Mouse (Mus musculus) liver, embryonic 14.5 days (tissue): ENCODE measurements around the gene Gucd1. TPM values are rescaled to one million over a fixed set of nuclear protein-coding genes. Genes with fewer than 3 reads are reported as not detected.
A peak's percentile ranks its signal among the peaks of the same experiment; 100 is the strongest.

Experiments
- ATAC-seq: fragments of 200-750 bp; cut with Nextera tagmentation; 2 replicates; pipeline ENCODE4 v1.8.0; 2017; ENCODE audit warnings: moderate number of reproducible peaks, mild to moderate bottlenecking, moderate library complexity; ENCODE audit not compliant: insufficient read depth
- DNase-seq, 3 experiments: peaks; one replicate each; pipeline ENCODE4 v3.0.0-alpha.2; 2012 to 2013; ENCODE audit warnings: low read depth in 3 of 3, low spot score in 3 of 3
- H3K27ac ChIP-seq: fragments of 300-500 bp; sonication (generic); 2 replicates; pipeline ENCODE4 v1.5.1; 2014; ENCODE audit warnings: moderate library complexity, mild to moderate bottlenecking, control low read depth, inconsistent platforms
- H3K27me3 ChIP-seq: fragments of 300-500 bp; sonication (generic); 2 replicates; pipeline ENCODE4 v1.6.1; 2014; ENCODE audit warnings: mild to moderate bottlenecking, low read length, moderate library complexity; ENCODE audit not compliant: control insufficient read depth, insufficient read depth
- H3K36me3 ChIP-seq: fragments of 300-500 bp; sonication (generic); replicated peaks from 2 replicates; pipeline ENCODE4 v1.6.1; 2014; ENCODE audit warnings: low read depth; ENCODE audit not compliant: control insufficient read depth, insufficient read depth
- H3K4me1 ChIP-seq, 2 experiments: fragments of 200-500 bp in 1 of 2; fragments of 300-500 bp in 1 of 2; sonication (generic) in 1 of 2; replicated peaks; 2 replicates each; pipeline ENCODE4 v1.6.1; 2012 to 2014; ENCODE audit warnings: antibody characterized with exemption in 1 of 2, inconsistent platforms in 1 of 2, low read length in 1 of 2; ENCODE audit not compliant: control insufficient read depth in 2 of 2, insufficient read depth in 2 of 2
- H3K4me2 ChIP-seq: fragments of 300-500 bp; sonication (generic); 2 replicates; pipeline ENCODE4 v1.6.1; 2014; ENCODE audit warnings: low read depth, mild to moderate bottlenecking, control low read depth, moderate library complexity
- H3K4me3 ChIP-seq, 2 experiments: fragments of 200-500 bp in 1 of 2; fragments of 300-500 bp in 1 of 2; sonication (generic) in 1 of 2; 2 replicates each; pipeline ENCODE4 v1.5.1; 2012 to 2014; ENCODE audit warnings: low read depth in 2 of 2, low read length in 2 of 2, mild to moderate bottlenecking in 2 of 2, control low read depth in 1 of 2, inconsistent platforms in 1 of 2, moderate library complexity in 1 of 2; ENCODE audit not compliant: insufficient read depth in 1 of 2
- H3K9ac ChIP-seq: fragments of 300-500 bp; sonication (generic); replicated peaks from 2 replicates; pipeline ENCODE4 v1.6.1; 2014; ENCODE audit warnings: mild to moderate bottlenecking, control low read depth, moderate library complexity
- H3K9me3 ChIP-seq: fragments of 300-500 bp; sonication (generic); 2 replicates; pipeline ENCODE4 v1.6.1; 2016; ENCODE audit warnings: low read length, mixed read lengths; ENCODE audit not compliant: control insufficient read depth
- CTCF ChIP-seq: IDR thresholded peaks from 2 replicates; pipeline ENCODE4 v1.5.1; 2016; ENCODE audit warnings: antibody characterized with exemption, low read depth, control low read depth
- EP300 ChIP-seq: IDR thresholded peaks from 2 replicates; pipeline ENCODE4 v1.6.1; 2016; ENCODE audit warnings: antibody characterized with exemption, low read depth
- WGBS: fragments of 180-500 bp; shearing (Covaris S2); extraction: QIAGEN DNeasy Blood & Tissue Kit; methylation state at CpG from one replicate; pipeline ENCODE4 v1.1.7; 2014; ENCODE audit not compliant: insufficient replicate concordance; 5-methylcytosine and 5-hydroxymethylcytosine counted together
- polyA plus RNA-seq, 2 experiments: library from polyadenylated mRNA; depleted of rRNA in 1 of 2; stranded (reverse) in 1 of 2; unstranded in 1 of 2; fragments of >200 nt; fragmentation: Nextera tagmentation in 1 of 2; extraction: Ambion mirVana in 1 of 2; gene quantifications; 2 replicates each; pipeline versions ENCODE4 v1.2.1 to v1.2.3; 2012 to 2014

Gene Gucd1
- polyA plus RNA-seq, 2 experiments = 37.3 to 58.5 TPM

- Histone ChIP-seq H3K27ac (no peak overlapping the region), H3K4me1 (peaks cover 0 to 5% of the 10 kb centered on the region in 2 experiments; a peak in 2 of 4 replicates), H3K27me3 (no peaks in the 10 kb centered on the region; the same call in 1 of the 2 replicates), H3K4me3 (no peak overlapping the region), H3K4me2 (no peak overlapping the region), H3K9me3 (no peaks in the 10 kb centered on the region), H3K9ac (no peak overlapping the region), H3K36me3 (no peaks in the 10 kb centered on the region)
- ATAC-seq = no peak
- no peak for DNase-seq
- no peak for TF ChIP-seq CTCF
- TF ChIP-seq EP300 = no peak
- WGBS = 52% methylated on average over 4 of the region's 4 CpGs
Observed at GRCm38 (mm10) chr10:75441800-75442199, 76.0 kb downstream of the Gucd1 start.

GRCm38 (mm10) chr10:75440756-75441155, 77.0 kb downstream of the Gucd1 start:
- no peak overlapping the region for H3K9ac ChIP-seq
- no peak overlapping the region for H3K4me2 ChIP-seq
- no peaks in the 10 kb centered on the region for H3K36me3 ChIP-seq
- H3K9me3 ChIP-seq = no peaks in the 10 kb centered on the region
- ATAC-seq = no peak
- H3K4me3 ChIP-seq = no peak overlapping the region
- 52% methylated on average over 3 of the region's 3 CpGs for WGBS
- TF ChIP-seq EP300 = no peak
- no peak for TF ChIP-seq CTCF
- H3K27me3 ChIP-seq = no peaks in the 10 kb centered on the region
- no peak overlapping the region for H3K27ac ChIP-seq
- DNase-seq = no peak
- H3K4me1 ChIP-seq = peaks cover 0 to 5% of the 10 kb centered on the region in 2 experiments; a peak in 2 of 4 replicates

GRCm38 (mm10) chr10:75439211-75439811, 78.5 kb downstream of the Gucd1 start:
- no peaks in the 10 kb centered on the region for H3K4me1 ChIP-seq
- no peak overlapping the region for H3K9ac ChIP-seq
- H3K4me3 ChIP-seq = no peak overlapping the region
- DNase-seq = no peak
- TF ChIP-seq CTCF = peak; percentile 88
- no peak for TF ChIP-seq EP300
- no peak overlapping the region for H3K4me2 ChIP-seq
- no peaks in the 10 kb centered on the region for H3K9me3 ChIP-seq
- no peak for ATAC-seq
- H3K27me3 ChIP-seq = no peaks in the 10 kb centered on the region
- no peaks in the 10 kb centered on the region for H3K36me3 ChIP-seq
- WGBS = 32% methylated on average over 7 of the region's 7 CpGs
- no peak overlapping the region for H3K27ac ChIP-seq

GRCm38 (mm10) chr10:75438132-75438810, 79.5 kb downstream of the Gucd1 start:
- WGBS = 53% methylated on average over 13 of the region's 13 CpGs
- TF ChIP-seq CTCF = no peak
- TF ChIP-seq EP300 = no peak
- DNase-seq = no peak

GRCm38 (mm10) chr10:75437284-75437683, 80.5 kb downstream of the Gucd1 start:
- H3K4me3 ChIP-seq = no peak overlapping the region
- DNase-seq (no peak), ATAC-seq (no peak)
- no peaks in the 10 kb centered on the region for H3K27me3 ChIP-seq
- H3K4me2 ChIP-seq = no peak overlapping the region
- no peaks in the 10 kb centered on the region for H3K36me3 ChIP-seq
- no peak overlapping the region for H3K27ac ChIP-seq
- TF ChIP-seq EP300 = no peak
- TF ChIP-seq CTCF = no peak
- H3K9me3 ChIP-seq = no peaks in the 10 kb centered on the region
- H3K9ac ChIP-seq = no peak overlapping the region
- 71% methylated on average over 1 of the region's 1 CpGs for WGBS
- no peaks in the 10 kb centered on the region for H3K4me1 ChIP-seq

More at GRCm38 (mm10) chr10:75438132-75438810, 79.5 kb downstream of the Gucd1 start:
- Histone ChIP-seq H3K27me3 (no peaks in the 10 kb centered on the region), H3K4me3 (no peak overlapping the region), H3K9ac (no peak overlapping the region), H3K4me2 (no peak overlapping the region), H3K36me3 (no peaks in the 10 kb centered on the region), H3K4me1 (no peaks in the 10 kb centered on the region), H3K27ac (no peak overlapping the region), H3K9me3 (no peaks in the 10 kb centered on the region)
- ATAC-seq = no peak
